Mouse (Mus musculus) ES-Bruce4 (cell line): ENCODE results near the gene Ssh1. TPM values are rescaled to one million over a fixed set of nuclear protein-coding genes. Genes with fewer than 3 reads are reported as not detected.
A peak's percentile ranks its signal among the peaks of the same experiment; 100 is the strongest.

Experiments
- H3K27ac ChIP-seq: 2 replicates; pipeline ENCODE4 v1.5.1; 2012; ENCODE audit warnings: low read length, inconsistent platforms; ENCODE audit not compliant: insufficient read depth
- H3K27me3 ChIP-seq: 2 replicates; pipeline ENCODE4 v1.6.1; 2012; ENCODE audit warnings: mild to moderate bottlenecking, low read length, inconsistent platforms; ENCODE audit not compliant: control insufficient read depth, poor library complexity, insufficient read depth, severe bottlenecking
- H3K36me3 ChIP-seq: 2 replicates; pipeline ENCODE4 v1.6.1; 2012; ENCODE audit warnings: inconsistent platforms, mild to moderate bottlenecking, low read length, moderate library complexity; ENCODE audit not compliant: control insufficient read depth, poor library complexity, insufficient read depth, severe bottlenecking
- H3K4me1 ChIP-seq: one replicate; pipeline ENCODE4 v1.8.1; 2011; ENCODE audit warnings: low read length; ENCODE audit not compliant: control insufficient read depth, insufficient read depth
- H3K4me3 ChIP-seq: 2 replicates; pipeline ENCODE4 v1.5.1; 2011; ENCODE audit warnings: low read depth, mild to moderate bottlenecking, low read length
- H3K9ac ChIP-seq: 2 replicates; pipeline ENCODE4 v1.6.1; 2012; ENCODE audit warnings: low read depth, mild to moderate bottlenecking, inconsistent platforms; ENCODE audit not compliant: poor library complexity, severe bottlenecking
- H3K9me3 ChIP-seq: replicated peaks from 2 replicates; pipeline ENCODE4 v1.6.1; 2012; ENCODE audit warnings: mild to moderate bottlenecking, low read length, inconsistent platforms; ENCODE audit not compliant: control insufficient read depth, poor library complexity, insufficient read depth, severe bottlenecking
- CTCF ChIP-seq: IDR thresholded peaks from one replicate; pipeline ENCODE4 v1.8.1; 2011; ENCODE audit warnings: low read depth, low read length
- EP300 ChIP-seq: IDR thresholded peaks from 2 replicates; pipeline ENCODE4 v1.6.1; 2011; ENCODE audit warnings: low read depth, low read length; ENCODE audit not compliant: insufficient read depth
- POLR2A ChIP-seq: IDR thresholded peaks from one replicate; pipeline ENCODE4 v1.8.1; 2011; ENCODE audit warnings: low read length; ENCODE audit not compliant: insufficient read depth
- polyA plus RNA-seq: library from polyadenylated mRNA; stranded (reverse); fragments of >200 nt; gene quantifications from 2 replicates; pipeline ENCODE4 v1.2.4, GENCODE M21; 2011; ENCODE audit warnings: low read depth; ENCODE audit not compliant: missing spikeins, insufficient read depth, insufficient read length

Ssh1 gene
- polyA plus RNA-seq, 1 experiment = 23.5 TPM

DNA sequence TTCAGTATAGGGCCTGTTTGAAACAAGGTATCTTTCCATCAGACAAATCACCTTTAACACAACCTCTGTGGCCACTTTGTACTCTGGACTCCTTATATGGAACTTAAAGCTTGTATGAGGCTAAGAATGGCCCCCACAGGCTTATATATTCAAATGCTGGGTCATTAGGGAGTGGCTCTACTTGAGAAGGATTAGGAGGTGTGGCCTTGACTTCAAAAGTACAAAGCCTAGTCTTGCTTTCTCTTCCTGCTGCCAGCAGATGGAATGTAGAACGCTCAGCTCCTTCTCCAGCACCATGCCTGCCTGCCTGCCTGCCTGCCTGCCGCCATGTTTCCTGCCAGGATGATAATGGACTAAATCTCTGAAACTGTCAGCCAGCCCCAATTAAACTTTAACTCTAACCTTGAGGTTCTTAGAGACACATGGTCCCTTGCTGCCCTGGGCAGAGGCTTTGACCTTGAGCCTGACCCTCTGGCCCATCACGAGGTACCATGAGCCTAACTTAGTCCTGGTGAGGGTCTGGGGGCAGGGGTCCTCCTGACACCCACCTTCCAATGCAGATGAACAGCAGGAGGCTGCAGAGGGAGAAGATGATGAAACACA is 38.6 kb upstream of the Ssh1 start:
- peaks cover 3% of the 10 kb centered on the region for H3K4me1 ChIP-seq
- H3K4me3 ChIP-seq = no peak overlapping the region
- no peak for TF ChIP-seq CTCF
- H3K27me3 ChIP-seq = no peaks in the 10 kb centered on the region
- no peaks in the 10 kb centered on the region for H3K9me3 ChIP-seq
- H3K27ac ChIP-seq = no peak overlapping the region
- no peak overlapping the region for H3K9ac ChIP-seq
- H3K36me3 ChIP-seq = no peaks in the 10 kb centered on the region

DNA sequence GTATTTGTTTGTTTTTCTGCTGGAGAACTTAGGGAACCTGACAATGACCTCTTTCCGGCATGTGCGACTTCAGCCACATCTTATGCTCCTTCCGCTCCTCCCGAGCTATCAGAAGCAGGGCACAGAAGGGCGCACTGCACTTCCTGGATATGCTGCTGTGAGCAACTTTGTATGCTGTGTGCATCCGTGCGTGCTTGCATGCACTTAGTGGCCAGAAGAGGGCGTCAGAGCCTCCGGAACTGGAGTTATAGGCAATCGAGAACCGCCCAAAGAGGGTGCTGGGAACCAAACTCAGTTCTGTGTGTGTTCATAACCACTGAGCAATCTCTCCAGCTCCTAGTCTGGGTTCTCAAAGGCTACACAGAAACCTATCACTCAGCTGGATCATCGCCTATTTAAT is 37.0 kb upstream of the Ssh1 start:
- H3K4me1 ChIP-seq = peaks cover 3% of the 10 kb centered on the region
- no peaks in the 10 kb centered on the region for H3K9me3 ChIP-seq
- H3K27me3 ChIP-seq = no peaks in the 10 kb centered on the region
- H3K9ac ChIP-seq = no peak overlapping the region
- no peak overlapping the region for H3K27ac ChIP-seq
- no peaks in the 10 kb centered on the region for H3K36me3 ChIP-seq
- TF ChIP-seq EP300 (no peak), CTCF (peak; percentile 56)
- H3K4me3 ChIP-seq = no peak overlapping the region

DNA sequence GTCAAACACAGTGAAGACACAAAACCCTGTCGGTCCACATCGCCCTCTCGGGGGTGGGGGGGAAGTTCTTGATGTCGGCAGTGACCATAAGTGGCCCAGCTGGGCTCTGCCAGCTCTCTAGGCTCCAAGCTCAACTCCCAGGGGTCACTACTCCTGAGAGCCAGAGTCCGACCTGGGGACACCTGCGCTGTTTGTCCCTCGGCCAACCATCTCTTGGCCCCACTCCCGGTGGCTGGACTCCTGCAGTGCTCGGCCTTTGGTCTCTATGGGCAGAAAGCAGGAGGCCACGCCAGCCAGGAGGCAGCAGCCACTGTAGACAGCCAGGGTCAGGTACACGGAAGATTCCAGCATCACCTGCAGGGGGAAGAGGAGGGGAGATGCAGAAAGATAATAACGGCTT is 34.4 kb upstream of the Ssh1 start:
- H3K27ac ChIP-seq = no peak overlapping the region

DNA sequence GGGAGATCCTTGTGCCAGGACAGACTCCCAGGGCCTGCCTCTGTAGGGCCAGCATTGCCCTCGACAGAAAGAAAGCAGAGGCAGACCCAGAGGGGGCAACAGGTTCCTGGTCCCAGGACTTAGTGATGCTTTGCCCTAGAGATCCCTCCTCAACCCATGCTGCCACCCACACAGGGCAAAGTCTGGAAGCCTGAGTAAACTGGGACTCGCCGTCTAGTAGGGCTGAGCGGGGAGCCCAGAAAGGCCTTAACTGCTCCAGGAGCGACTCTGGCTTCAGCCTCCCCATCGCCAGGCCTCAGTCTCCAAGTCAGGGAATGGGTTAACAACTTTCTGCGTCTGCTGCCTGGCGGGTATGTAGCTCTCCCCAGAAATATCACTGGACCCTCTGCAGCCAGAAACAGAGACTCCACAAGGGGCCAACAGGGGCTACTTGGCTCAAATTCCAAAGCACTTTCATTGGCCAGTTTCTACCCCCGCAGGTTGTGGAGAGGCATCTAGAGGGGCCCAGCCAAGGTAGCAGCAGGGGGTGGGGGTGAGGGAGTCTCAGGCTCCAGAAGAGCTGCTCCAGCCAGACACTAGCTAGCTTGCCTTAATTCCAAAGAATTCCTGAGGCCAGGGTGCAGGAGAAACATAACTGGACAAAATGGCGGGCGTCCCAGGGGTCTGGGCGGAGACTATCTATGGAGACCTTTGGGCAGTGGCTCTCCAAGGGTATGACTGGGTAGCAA is 33.7 kb upstream of the Ssh1 start:
- TF ChIP-seq POLR2A = no peak
- TF ChIP-seq CTCF = no peak
- TF ChIP-seq EP300 = no peak
- Histone ChIP-seq H3K27ac (no peak overlapping the region), H3K4me3 (no peak overlapping the region), H3K36me3 (no peaks in the 10 kb centered on the region), H3K27me3 (no peaks in the 10 kb centered on the region), H3K4me1 (peaks cover 7% of the 10 kb centered on the region), H3K9me3 (no peaks in the 10 kb centered on the region), H3K9ac (no peak overlapping the region)

More for the DNA sequence above, 34.4 kb upstream of the Ssh1 start:
- Histone ChIP-seq H3K4me1 (peaks cover 7% of the 10 kb centered on the region), H3K27me3 (no peaks in the 10 kb centered on the region), H3K36me3 (no peaks in the 10 kb centered on the region), H3K9me3 (no peaks in the 10 kb centered on the region), H3K9ac (no peak overlapping the region), H3K4me3 (no peak overlapping the region)
- TF ChIP-seq POLR2A (no peak), EP300 (no peak), CTCF (no peak)

DNA sequence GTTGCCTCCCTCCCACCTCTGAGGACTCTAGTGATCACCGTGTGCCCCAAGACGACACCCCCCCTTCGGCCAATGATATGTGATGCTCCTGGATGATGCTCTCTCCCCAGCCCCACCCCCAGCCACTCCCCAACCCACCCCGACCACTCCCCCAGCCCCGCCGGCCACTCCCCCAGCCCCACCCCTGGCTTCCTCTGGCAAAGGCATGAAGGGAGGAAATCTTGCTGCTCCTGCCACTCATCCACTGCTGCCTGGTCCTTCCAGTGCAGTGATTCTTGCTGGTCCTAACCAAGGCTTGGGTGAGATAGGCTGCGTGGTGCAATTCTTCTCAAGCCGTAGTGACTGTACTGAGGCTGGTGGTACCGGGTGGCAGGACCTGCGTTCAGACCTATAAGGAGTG is 31.2 kb upstream of the Ssh1 start:
- Histone ChIP-seq H3K4me3 (peak overlapping the region; percentile 19), H3K9me3 (no peaks in the 10 kb centered on the region), H3K9ac (no peak overlapping the region), H3K27me3 (no peaks in the 10 kb centered on the region), H3K36me3 (no peaks in the 10 kb centered on the region), H3K27ac (no peak overlapping the region), H3K4me1 (peaks cover 4% of the 10 kb centered on the region)
- TF ChIP-seq POLR2A (no peak), EP300 (no peak), CTCF (no peak)

DNA sequence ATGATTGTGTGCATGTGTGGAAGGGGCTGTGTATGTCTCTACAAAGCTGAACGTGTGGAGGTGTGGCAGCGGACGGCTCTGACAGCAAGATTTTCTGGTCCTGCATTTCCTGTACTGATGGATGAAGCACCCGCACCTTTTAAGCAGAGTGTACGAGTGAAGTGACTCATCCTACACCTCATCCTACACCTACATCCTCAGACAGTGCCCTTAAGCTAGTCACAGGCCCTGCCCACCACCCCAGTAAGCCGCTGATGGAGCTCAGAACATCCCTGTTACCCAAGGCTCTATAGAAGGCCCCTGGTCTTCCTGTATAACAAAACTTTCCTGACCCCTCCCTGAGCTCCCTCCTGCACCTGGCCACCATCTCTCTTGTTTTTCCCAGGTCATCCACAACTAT is 30.7 kb upstream of the Ssh1 start:
- Histone ChIP-seq H3K9ac (no peak overlapping the region), H3K4me3 (peak overlapping the region; percentile 19), H3K9me3 (no peaks in the 10 kb centered on the region), H3K27ac (no peak overlapping the region), H3K4me1 (peaks cover 4% of the 10 kb centered on the region), H3K27me3 (no peaks in the 10 kb centered on the region), H3K36me3 (no peaks in the 10 kb centered on the region)
- TF ChIP-seq POLR2A (no peak), CTCF (no peak), EP300 (no peak)
